Mouse (Mus musculus) small intestine, adult 2 months (tissue): Measurements from ENCODE around the gene Mxi1. TPM values are rescaled to one million over a fixed set of nuclear protein-coding genes. Genes with fewer than 3 reads are reported as not detected.

Source experiments
- H3K27ac ChIP-seq: fragments of 200-500 bp; 2 replicates; pipeline ENCODE4 v1.5.1; 2012; ENCODE audit warnings: low read depth, low read length, control low read depth, inconsistent platforms; ENCODE audit not compliant: insufficient read depth
- H3K27me3 ChIP-seq: fragments of 200-500 bp; 2 replicates; pipeline ENCODE4 v1.6.1; 2012; ENCODE audit warnings: mild to moderate bottlenecking, moderate library complexity, low read length, inconsistent platforms; ENCODE audit not compliant: control insufficient read depth, insufficient read depth
- H3K36me3 ChIP-seq: fragments of 200-500 bp; 2 replicates; pipeline ENCODE4 v1.6.1; 2012; ENCODE audit warnings: mild to moderate bottlenecking, low read length, control low read depth, inconsistent platforms; ENCODE audit not compliant: control insufficient read depth, insufficient read depth
- H3K4me1 ChIP-seq: fragments of 200-500 bp; 2 replicates; pipeline ENCODE4 v1.6.1; 2012; ENCODE audit warnings: low read length, inconsistent platforms, mixed read lengths; ENCODE audit not compliant: control insufficient read depth, insufficient read depth, insufficient read length
- H3K4me3 ChIP-seq: fragments of 200-500 bp; 2 replicates; pipeline ENCODE4 v1.5.1; 2012; ENCODE audit warnings: low read depth, mild to moderate bottlenecking, control low read depth, inconsistent platforms, low read length, moderate library complexity
- CTCF ChIP-seq: fragments of 200-500 bp; IDR thresholded peaks from 2 replicates; pipeline ENCODE4 v1.5.1; 2012; ENCODE audit warnings: low read depth, mild to moderate bottlenecking, control low read depth, inconsistent platforms, low read length, moderate library complexity, mixed read lengths; ENCODE audit not compliant: insufficient replicate concordance, insufficient read length; ENCODE audit errors: extremely low read depth
- POLR2A ChIP-seq: fragments of 200-500 bp; IDR thresholded peaks from 2 replicates; pipeline ENCODE4 v1.6.1; 2012; ENCODE audit warnings: low read depth, mild to moderate bottlenecking, control low read depth, inconsistent platforms, low read length, moderate library complexity
- WGBS: fragments of 180-500 bp; shearing (Covaris S2); methylation state at CpG from one replicate; pipeline ENCODE4 v1.1.7; 2018; 5-methylcytosine and 5-hydroxymethylcytosine counted together
- polyA plus RNA-seq: library from polyadenylated mRNA; depleted of rRNA; stranded (reverse); fragments of >200 nt; gene quantifications from 2 replicates; pipeline ENCODE4 v1.2.3, GENCODE M21; 2012; rRNA removed

Mxi1 gene
- polyA plus RNA-seq, 1 experiment: 66.0 TPM

- H3K4me3 ChIP-seq: peak overlapping the region; percentile 43
- H3K27me3 ChIP-seq: no peaks in the 10 kb centered on the region
- H3K36me3 ChIP-seq: no peaks in the 10 kb centered on the region
- TF ChIP-seq POLR2A (no peak), CTCF (no peak)
- 1% methylated on average over 6 of the region's 6 CpGs for WGBS
- H3K27ac ChIP-seq: peak overlapping the region; percentile 67
- H3K4me1 ChIP-seq: peaks cover 19% of the 10 kb centered on the region
Measured at GRCm38 (mm10) chr19:53421583-53422188, 111.4 kb downstream of the Mxi1 start.

GRCm38 (mm10) chr19:53422358-53423308 is 112.3 kb downstream of the Mxi1 start:
- WGBS: 36% methylated on average over 18 of the region's 18 CpGs
- no peaks in the 10 kb centered on the region for H3K27me3 ChIP-seq
- H3K36me3 ChIP-seq: no peaks in the 10 kb centered on the region
- peaks cover 19% of the 10 kb centered on the region for H3K4me1 ChIP-seq
- H3K27ac ChIP-seq: peak overlapping the region; percentile 61
- TF ChIP-seq CTCF (peak; percentile 30; the same call in 1 of the 2 replicates), POLR2A (no peak)
- H3K4me3 ChIP-seq: no peak overlapping the region

- peak overlapping the region; percentile 10; the same call in 1 of the 2 replicates for H3K4me3 ChIP-seq
- 26% methylated on average over 19 of the region's 19 CpGs for WGBS
- peaks cover 27% of the 10 kb centered on the region for H3K4me1 ChIP-seq
- H3K36me3 ChIP-seq: no peaks in the 10 kb centered on the region
- H3K27ac ChIP-seq: peak overlapping the region; percentile 87
- no peak for TF ChIP-seq POLR2A
- TF ChIP-seq CTCF: no peak
- H3K27me3 ChIP-seq: no peaks in the 10 kb centered on the region
Measured at GRCm38 (mm10) chr19:53423341-53423753, 113.0 kb downstream of the Mxi1 start.

DNA sequence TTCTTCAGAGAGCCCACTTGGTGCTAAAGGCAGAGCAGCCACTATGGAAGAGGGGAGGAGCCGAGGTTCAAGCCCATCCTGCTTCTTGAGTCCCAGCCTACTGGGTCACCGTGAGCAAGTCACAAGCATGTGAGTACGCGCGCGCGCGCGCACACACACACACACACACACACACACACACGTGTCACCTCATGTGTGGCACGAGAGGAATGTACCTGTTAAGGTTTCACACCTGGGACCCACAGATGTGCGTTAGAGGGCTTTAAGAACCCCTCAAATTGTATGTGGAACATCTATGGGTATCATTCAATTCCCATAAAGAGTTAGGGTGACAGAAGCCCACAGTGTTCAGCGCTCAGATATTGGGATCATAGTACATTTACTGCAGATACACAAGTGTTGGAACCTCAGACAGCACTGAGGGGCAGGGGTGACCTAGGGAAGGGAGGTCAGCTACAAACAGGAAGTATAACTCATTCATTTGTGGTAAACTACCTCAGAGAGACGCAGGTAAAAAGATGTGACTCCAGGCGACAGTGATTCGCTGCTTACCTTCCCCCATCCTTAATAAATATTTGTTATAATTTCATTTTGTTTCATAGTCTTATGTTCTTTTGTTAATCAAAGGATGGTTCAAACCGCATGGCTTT is 113.6 kb downstream of the Mxi1 start:
- H3K27ac ChIP-seq: peak overlapping the region; percentile 87
- TF ChIP-seq CTCF (no peak), POLR2A (no peak)
- WGBS: 58% methylated on average over 17 of the region's 17 CpGs
- H3K27me3 ChIP-seq: no peaks in the 10 kb centered on the region
- H3K36me3 ChIP-seq: no peaks in the 10 kb centered on the region
- H3K4me1 ChIP-seq: peaks cover 29% of the 10 kb centered on the region
- H3K4me3 ChIP-seq: peak overlapping the region; percentile 10; the same call in 1 of the 2 replicates

- H3K36me3 ChIP-seq: no peaks in the 10 kb centered on the region
- H3K4me1 ChIP-seq: peaks cover 29% of the 10 kb centered on the region
- H3K4me3 ChIP-seq: peak overlapping the region; percentile 5; the same call in 1 of the 2 replicates
- WGBS: 56% methylated on average over 18 of the region's 18 CpGs
- H3K27me3 ChIP-seq: no peaks in the 10 kb centered on the region; the same call in 1 of the 2 replicates
- peak overlapping the region; percentile 90 for H3K27ac ChIP-seq
- no peak for TF ChIP-seq CTCF
- no peak for TF ChIP-seq POLR2A
Measured at GRCm38 (mm10) chr19:53424629-53425028, 114.3 kb downstream of the Mxi1 start.

Other genes starting within 250 kb of the Mxi1 start
- 8.1 and 20.2 TPM in 2 replicates for gene Add3, start 170.1 kb upstream of the Mxi1 start, polyA plus RNA-seq
- not detected in 2 replicates for gene Gm10197, start 61.2 kb downstream of the Mxi1 start, polyA plus RNA-seq
- 0.39 and 1.6 TPM in 2 replicates for gene Smndc1, start 80.1 kb downstream of the Mxi1 start, polyA plus RNA-seq
- 18.0 and 28.5 TPM in 2 replicates for gene Dusp5, start 218.6 kb downstream of the Mxi1 start, polyA plus RNA-seq